Mouse (Mus musculus) A20 (cell line): ENCODE results near the gene Myo3a.
A peak's percentile ranks its signal among the peaks of the same experiment; 100 is the strongest.

Experiments used
- DNase-seq: peaks from one replicate; pipeline ENCODE4 v3.0.0-alpha.2; 2011; ENCODE audit warnings: low read depth, low spot score

Gene Myo3a

GRCm38 (mm10) chr2:22620534-22620933, 393.2 kb downstream of the Myo3a start:
- DNase-seq, result no peak

- no peak for DNase-seq
Observed at GRCm38 (mm10) chr2:22620978-22621827, 393.9 kb downstream of the Myo3a start.

GRCm38 (mm10) chr2:22621828-22622731, 394.8 kb downstream of the Myo3a start, which contains the start of gene Gad2:
Gad2 (plus strand) TSS chr2:22622205.
- no peak for DNase-seq

- no peak for DNase-seq
Observed at GRCm38 (mm10) chr2:22623111-22624070, 396.1 kb downstream of the Myo3a start.

GRCm38 (mm10) chr2:22624188-22624975, 397.1 kb downstream of the Myo3a start:
- no peak for DNase-seq

- DNase-seq, result no peak
Observed at GRCm38 (mm10) chr2:22625096-22625960, 398.0 kb downstream of the Myo3a start.

GRCm38 (mm10) chr2:22627147-22627666, 399.9 kb downstream of the Myo3a start:
- no peak for DNase-seq

- DNase-seq, result no peak
Observed at GRCm38 (mm10) chr2:22627819-22628432, 400.6 kb downstream of the Myo3a start.

- peak; percentile 42 for DNase-seq
Observed at GRCm38 (mm10) chr2:22634766-22635165, 407.5 kb downstream of the Myo3a start.

- no peak for DNase-seq
Observed at GRCm38 (mm10) chr2:22646134-22646533, 418.8 kb downstream of the Myo3a start.

GRCm38 (mm10) chr2:22648394-22648793, 421.1 kb downstream of the Myo3a start:
- no peak for DNase-seq

GRCm38 (mm10) chr2:22651826-22652225, 424.5 kb downstream of the Myo3a start:
- DNase-seq, result no peak

- no peak for DNase-seq
Observed at GRCm38 (mm10) chr2:22663731-22664130, 436.4 kb downstream of the Myo3a start.
